In genomic region chr4:129251482-129252125, GRCm38 (mm10) we compare ENCODE assay signal across 7 mouse cellular contexts. TPM values are rescaled to one million over a fixed set of nuclear protein-coding genes. Genes with fewer than 3 reads are reported as not detected.
DNase-seq lines count a peak whose midpoint lies in the region; ATAC-seq lines count a peak whose summit lies in the region.

No protein-coding gene starts in this region.

- H3K4me2 ChIP-seq in kidney, embryonic 14.5 days (replicated peaks; ENCODE audit: low read depth, low read length) = peak overlapping the region; percentile 31

- ATAC-seq in kidney, embryonic 14.5 days (ENCODE audit: low FRiP score, low TSS enrichment) = peak; percentile 25; the same call in 1 of the 2 replicates

- no peaks in the 10 kb centered on the region for H3K9me3 ChIP-seq in embryonic facial prominence, embryonic 10.5 days
- no peaks in the 10 kb centered on the region for H3K9me3 ChIP-seq in kidney, embryonic 14.5 days (ENCODE audit: control insufficient read depth, low read length)
- H3K9me3 ChIP-seq in midbrain, embryonic 10.5 days (replicated peaks) = no peaks in the 10 kb centered on the region

- H3K27ac ChIP-seq in embryonic facial prominence, embryonic 10.5 days (replicated peaks) = peak overlapping the region; percentile 45; the same call in 1 of the 2 replicates
- peak overlapping the region; percentile 7; the same call in 1 of the 2 replicates for H3K27ac ChIP-seq in kidney, embryonic 14.5 days (ENCODE audit: low read depth, low read length)
- peak overlapping the region; percentile 82 for H3K27ac ChIP-seq in midbrain, embryonic 10.5 days (replicated peaks)

- peak; percentile 94 for DNase-seq in ZHBTc4 (ENCODE audit: low read depth, low spot score)
- DNase-seq in embryonic facial prominence, embryonic 10.5 days (ENCODE audit: low spot score) = no peak
- peak; percentile 71 for DNase-seq in midbrain, embryonic 10.5 days (ENCODE audit: low spot score)
- DNase-seq in ovary, adult 18-20 months (ENCODE audit: low spot score) = no peak
- DNase-seq in urinary bladder, postnatal 14 days (ENCODE audit: low spot score) = no peak
- no peak for DNase-seq in thymus, adult 18-20 months

- peaks cover 75% of the 10 kb centered on the region for H3K27me3 ChIP-seq in embryonic facial prominence, embryonic 10.5 days (replicated peaks; ENCODE audit: low read depth, poor library complexity, severe bottlenecking)
- H3K27me3 ChIP-seq in kidney, embryonic 14.5 days (ENCODE audit: control insufficient read depth, insufficient read depth, low read length) = peaks cover 19% of the 10 kb centered on the region
- peaks cover 60% of the 10 kb centered on the region for H3K27me3 ChIP-seq in midbrain, embryonic 10.5 days (ENCODE audit: low read depth, poor library complexity, severe bottlenecking)

- H3K4me3 ChIP-seq in embryonic facial prominence, embryonic 10.5 days = peak overlapping the region; percentile 41
- H3K4me3 ChIP-seq in kidney, embryonic 14.5 days (ENCODE audit: low read length) = no peak overlapping the region
- peak overlapping the region; percentile 37 for H3K4me3 ChIP-seq in midbrain, embryonic 10.5 days

- H3K9ac ChIP-seq in kidney, embryonic 14.5 days (ENCODE audit: low read depth, low read length) = 0 out of 2 replicates have a peak overlapping the region, but pooled peaks have one; percentile 8

- 2% methylated on average over 15 of the region's 15 CpGs for WGBS in embryonic facial prominence, embryonic 10.5 days
- WGBS in kidney, embryonic 14.5 days = 4% methylated on average over 15 of the region's 15 CpGs
- WGBS in midbrain, embryonic 10.5 days = under 1% methylated on average over 15 of the region's 15 CpGs

- no peaks in the 10 kb centered on the region for H3K36me3 ChIP-seq in embryonic facial prominence, embryonic 10.5 days (replicated peaks)
- no peaks in the 10 kb centered on the region for H3K36me3 ChIP-seq in kidney, embryonic 14.5 days (ENCODE audit: control insufficient read depth, insufficient read depth, low read length)
- no peaks in the 10 kb centered on the region for H3K36me3 ChIP-seq in midbrain, embryonic 10.5 days

- H3K4me1 ChIP-seq in embryonic facial prominence, embryonic 10.5 days = peaks cover 38% of the 10 kb centered on the region
- peaks cover 34% of the 10 kb centered on the region for H3K4me1 ChIP-seq in kidney, embryonic 14.5 days (ENCODE audit: control insufficient read depth, insufficient read depth, low read length)
- H3K4me1 ChIP-seq in midbrain, embryonic 10.5 days = peaks cover 66% of the 10 kb centered on the region

RNA-seq across cellular contexts. Expression of gene C77080, which starts 9.6 kb away (rescaled TPM):
- 3.3 and 3.5 TPM in 2 replicates for polyA plus RNA-seq in embryonic facial prominence, embryonic 10.5 days (2016; fragmentation: Nextera tagmentation; extraction: Ambion mirVana)
- polyA plus RNA-seq in kidney, embryonic 14.5 days (2014; fragmentation: Nextera tagmentation; extraction: Ambion mirVana) = 7.3 and 7.8 TPM in 2 replicates
- polyA plus RNA-seq in midbrain, embryonic 10.5 days (2016; fragmentation: Nextera tagmentation; extraction: Ambion mirVana) = 2.7 and 3.7 TPM in 2 replicates

RNA-seq across cellular contexts. Expression of gene Sync, which starts 35.8 kb away (rescaled TPM):
- polyA plus RNA-seq in embryonic facial prominence, embryonic 10.5 days (2016; fragmentation: Nextera tagmentation; extraction: Ambion mirVana) = 0.48 and 0.71 TPM in 2 replicates
- polyA plus RNA-seq in kidney, embryonic 14.5 days (2014; fragmentation: Nextera tagmentation; extraction: Ambion mirVana) = 0.63 and 0.84 TPM in 2 replicates
- 0.30 and 0.47 TPM in 2 replicates for polyA plus RNA-seq in midbrain, embryonic 10.5 days (2016; fragmentation: Nextera tagmentation; extraction: Ambion mirVana)

Comparison
In these comparisons a context has a peak if more than half of its experiments do, and no peak if none do; other contexts are left out.
1. DNase-seq: peak in ZHBTc4 (single experiment) and midbrain, embryonic 10.5 days (single experiment); none in embryonic facial prominence, embryonic 10.5 days (single experiment), ovary, adult 18-20 months (single experiment), urinary bladder, postnatal 14 days (single experiment) and thymus, adult 18-20 months (0 of 2).
2. H3K27ac ChIP-seq: peak in every context shown above with its lines; median percentile 82 in midbrain, embryonic 10.5 days; 45 in embryonic facial prominence, embryonic 10.5 days; 7 in kidney, embryonic 14.5 days.